Mouse (Mus musculus): Measurements from ENCODE around the gene Gal3st2c. TPM values are rescaled to one million over a fixed set of nuclear protein-coding genes. Genes with fewer than 3 reads are reported as not detected.
"Not testable (repeated sequence)": the region's sequence is repeated elsewhere in the genome, so short reads cannot be mapped to it uniquely, and the experiment has no call there.

The Gal3st2c gene
- total RNA-seq, 2 experiments from 2014 or later, result 0.38 to 0.45 TPM

- DNase-seq, result no peak
Measured at GRCm38 (mm10) chr1:94046544-94046943, 56.2 kb downstream of the Gal3st2c start.

GRCm38 (mm10) chr1:94051104-94051503 is 60.8 kb downstream of the Gal3st2c start:
- no peak for DNase-seq

DNA sequence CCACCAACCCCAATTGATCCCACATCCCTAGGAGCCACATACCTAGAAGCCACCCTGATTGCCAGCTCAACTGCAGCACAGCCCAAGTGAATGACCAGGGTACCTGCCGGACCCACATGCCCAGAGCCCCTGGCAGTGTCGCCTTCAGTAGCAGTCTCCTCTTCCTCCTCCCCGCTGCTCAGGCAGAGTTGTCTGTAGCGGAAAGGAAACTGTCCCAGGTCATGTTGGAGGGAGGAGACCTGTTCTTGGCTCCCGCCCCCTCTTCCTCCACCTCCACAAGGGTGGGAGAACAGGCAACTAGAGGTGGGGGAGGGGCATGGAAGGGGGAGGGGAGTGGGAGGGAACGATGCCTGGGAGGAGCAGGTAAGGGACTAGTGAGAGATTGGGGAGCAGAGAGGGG is 62.1 kb downstream of the Gal3st2c start, which contains the start of gene Pdcd1:
Pdcd1 (minus strand) TSS at position 181 of the 400 bp plus-strand sequence.
- no peak for DNase-seq

DNA sequence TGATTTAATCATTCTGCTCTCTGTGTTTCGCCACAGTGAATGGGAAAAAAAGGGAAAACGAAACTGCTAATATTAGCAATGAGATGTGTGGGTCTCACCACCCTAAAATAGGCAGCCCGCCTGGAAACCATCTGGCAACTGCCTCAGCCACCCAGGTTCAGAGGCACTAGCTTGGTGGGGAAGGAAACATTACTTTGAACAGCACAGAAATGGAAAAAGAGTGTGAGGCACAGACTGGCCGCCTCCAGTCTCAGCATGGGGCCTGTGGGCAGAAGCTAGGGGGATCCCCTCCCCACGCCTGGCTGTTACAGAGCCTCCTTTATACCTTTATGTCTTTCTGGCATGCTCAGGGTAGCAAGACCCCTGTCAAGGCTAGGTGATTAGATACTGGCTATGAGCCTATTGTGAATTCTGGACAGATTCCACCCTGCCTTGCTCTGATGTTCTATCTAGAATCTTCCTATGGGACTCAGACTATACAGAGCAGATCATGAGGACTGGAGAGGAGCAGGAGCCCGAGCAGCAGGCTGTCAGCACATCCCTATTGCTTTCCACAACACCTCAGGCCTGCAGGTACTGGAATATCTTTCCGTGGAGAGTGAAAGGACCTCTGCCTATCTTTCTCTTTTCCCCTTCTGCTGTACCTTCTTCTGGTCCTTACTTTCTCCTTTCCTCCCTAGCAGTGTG is 63.4 kb downstream of the Gal3st2c start:
- no peak for DNase-seq

DNA sequence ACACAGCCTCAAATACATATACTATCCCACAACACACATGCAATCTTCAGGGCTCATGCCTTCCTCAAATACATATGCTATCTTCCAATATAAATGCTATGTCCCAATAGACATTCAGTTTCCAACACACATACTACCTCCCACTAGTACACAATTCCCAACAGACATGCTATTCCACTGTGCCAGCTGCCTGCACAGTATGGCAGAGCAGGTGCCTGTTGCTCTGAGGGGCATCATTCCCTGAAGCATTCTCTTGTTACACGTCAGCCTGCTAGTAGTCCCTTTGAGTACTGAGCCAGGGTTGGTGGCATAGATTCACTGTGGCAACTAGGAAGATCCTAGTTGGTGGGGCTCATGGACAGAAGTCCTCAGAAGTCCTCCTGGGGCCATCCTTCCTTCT is 64.2 kb downstream of the Gal3st2c start:
- no peak for DNase-seq

GRCm38 (mm10) chr1:94055966-94056365 is 65.7 kb downstream of the Gal3st2c start:
- DNase-seq, result no peak

- DNase-seq, result no peak
Measured at GRCm38 (mm10) chr1:94057401-94057800, 67.1 kb downstream of the Gal3st2c start.

GRCm38 (mm10) chr1:94058281-94058680 is 68.0 kb downstream of the Gal3st2c start:
- not testable (repeated sequence) for DNase-seq

Other genes with a start within 250 kb of the Gal3st2c start
- gene Atg4b, start 239.0 kb upstream of the Gal3st2c start, total RNA-seq (2021), result 10 to 100 TPM; 48.0 to 51.4 TPM
- gene Thap4, start 235.6 kb upstream of the Gal3st2c start, total RNA-seq (2021), result 10 to 100 TPM; 68.7 to 72.6 TPM
- gene Dtymk, start 188.6 kb upstream of the Gal3st2c start, total RNA-seq (2021), result 10 to 100 TPM; 78.1 to 79.7 TPM
- gene Ing5, start 186.5 kb upstream of the Gal3st2c start, total RNA-seq (2021), result 10 to 100 TPM; 11.9 to 13.1 TPM
- 10 to 100 TPM; 21.0 to 25.1 TPM for gene D2hgdh, start 165.6 kb upstream of the Gal3st2c start, total RNA-seq (2021)
- under 1 TPM in 1 of 2 experiments, not detected in 1; 0.17 TPM for gene Gal3st2, start 129.2 kb upstream of the Gal3st2c start, total RNA-seq (2021)
- gene Gal3st2b, start 72.2 kb upstream of the Gal3st2c start, total RNA-seq (2021), result under 1 TPM; 0.34 to 0.45 TPM
- not detected for gene Neu4, start 29.9 kb downstream of the Gal3st2c start, total RNA-seq (2021)
- not detected for gene Pdcd1, start 62.0 kb downstream of the Gal3st2c start, total RNA-seq (2021)

Measured in heart, postnatal 4 days (tissue).